Comparison of ENCODE assay signal across 9 mouse cellular contexts in the genomic region with DNA sequence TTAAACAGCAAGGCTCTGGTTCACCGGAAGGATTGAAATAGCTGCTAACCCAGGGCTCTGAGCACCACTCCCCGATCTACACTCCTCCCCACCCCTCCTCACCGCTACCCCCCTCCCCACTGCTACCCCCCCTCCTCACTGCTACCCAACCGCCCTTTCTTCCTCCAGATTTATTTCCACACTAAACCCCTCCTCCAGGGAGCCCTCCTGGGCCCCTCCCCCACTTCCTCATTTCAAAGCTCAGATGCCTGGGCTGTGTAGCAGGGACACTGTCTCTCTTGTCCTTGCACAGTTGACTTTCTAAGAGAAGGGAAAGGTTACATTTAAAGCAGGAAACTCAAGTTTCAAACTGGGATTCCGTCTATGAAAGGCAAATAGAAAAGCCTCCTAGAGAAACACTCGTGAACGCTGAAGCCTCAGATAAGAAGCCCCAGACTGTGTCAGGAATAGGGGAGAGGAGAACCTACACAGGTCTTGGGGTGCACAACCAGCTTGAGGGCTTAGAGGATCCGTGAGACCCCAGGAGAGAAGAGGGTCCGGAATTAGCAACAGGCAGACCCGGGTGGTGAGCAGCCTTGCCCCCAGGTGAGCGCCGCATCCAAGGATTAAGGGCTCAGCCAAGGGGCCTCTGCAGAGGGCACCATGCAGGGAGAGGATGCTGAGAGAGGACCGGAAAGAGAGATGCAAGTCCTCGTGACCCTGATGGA. TPM values are rescaled to one million over a fixed set of nuclear protein-coding genes. Genes with fewer than 3 reads are reported as not detected.
DNase-seq lines count a peak whose midpoint lies in the region; ATAC-seq and TF ChIP-seq lines count a peak whose summit lies in the region.
"Had no signal": no experiment of that assay in that cellular context is flagged by ENCODE, and none has a peak within 500 bp of the region (broad histone marks: within the 10 kb centered on the region; RNA-seq: fewer than 3 reads in every experiment).

No protein-coding gene starts in this region.

- H3K27ac ChIP-seq in intestine, embryonic 14.5 days (ENCODE audit: low read depth): no peak overlapping the region
- no peak overlapping the region for H3K27ac ChIP-seq in intestine, postnatal 0 days (ENCODE audit: low read depth, low read length)
- H3K27ac ChIP-seq in limb, embryonic 13.5 days: 0 out of 2 replicates have a peak overlapping the region, but pooled peaks have one; percentile 10
- H3K27ac ChIP-seq in neural tube, embryonic 15.5 days (replicated peaks): no peak overlapping the region

- H3K9ac ChIP-seq in intestine, embryonic 14.5 days (ENCODE audit: low read length): no peak overlapping the region
- no peak overlapping the region for H3K9ac ChIP-seq in intestine, postnatal 0 days (ENCODE audit: low read depth, low read length)
- peak overlapping the region; percentile 39; the same call in 1 of the 2 replicates for H3K9ac ChIP-seq in limb, embryonic 13.5 days
- no peak overlapping the region for H3K9ac ChIP-seq in neural tube, embryonic 15.5 days (replicated peaks)

- no peaks in the 10 kb centered on the region for H3K36me3 ChIP-seq in intestine, embryonic 14.5 days (ENCODE audit: control insufficient read depth, insufficient read depth, low read length)
- no peaks in the 10 kb centered on the region for H3K36me3 ChIP-seq in intestine, postnatal 0 days (ENCODE audit: control insufficient read depth, insufficient read depth)
- no peaks in the 10 kb centered on the region for H3K36me3 ChIP-seq in limb, embryonic 13.5 days
- no peaks in the 10 kb centered on the region for H3K36me3 ChIP-seq in neural tube, embryonic 15.5 days

- H3K4me2 ChIP-seq in intestine, embryonic 14.5 days (ENCODE audit: low read length): peak overlapping the region; percentile 22; the same call in 1 of the 2 replicates
- H3K4me2 ChIP-seq in intestine, postnatal 0 days (replicated peaks; ENCODE audit: low read depth): no peak overlapping the region; the same call in 1 of the 2 replicates
- peak overlapping the region; percentile 52 for H3K4me2 ChIP-seq in limb, embryonic 13.5 days (replicated peaks)
- peak overlapping the region; percentile 22; the same call in 1 of the 2 replicates for H3K4me2 ChIP-seq in neural tube, embryonic 15.5 days

- TF ChIP-seq CTCF in intestine, postnatal 0 days (IDR thresholded peaks at IDR 0.05; ENCODE audit: low read depth): no peak

- no peak overlapping the region for H3K4me3 ChIP-seq in intestine, embryonic 14.5 days (ENCODE audit: low read depth, low read length)
- H3K4me3 ChIP-seq in intestine, postnatal 0 days (ENCODE audit: low read depth, low read length): no peak overlapping the region
- H3K4me3 ChIP-seq in limb, embryonic 13.5 days: peak overlapping the region; percentile 16
- H3K4me3 ChIP-seq in neural tube, embryonic 15.5 days (replicated peaks): no peak overlapping the region

- DNase-seq in intestine, embryonic 14.5 days (ENCODE audit: low spot score): no peak
- peak; percentile 70 for DNase-seq in ZHBTc4 (ENCODE audit: low read depth, low spot score)
- DNase-seq in left cerebral cortex, adult 11 months (ENCODE audit: low spot score): no peak
- DNase-seq in adrenal gland, adult (ENCODE audit: inconsistent age in 2 of 2, low spot score in 1 of 2): no peak
- no peak for DNase-seq in layer of hippocampus, adult 8-10 months (ENCODE audit: low spot score in 2 of 2)
- DNase-seq: heart, postnatal 36 days had no signal

- H3K4me1 ChIP-seq in intestine, embryonic 14.5 days (replicated peaks; ENCODE audit: control insufficient read depth, insufficient read depth, low read length): peaks cover 12% of the 10 kb centered on the region
- H3K4me1 ChIP-seq in intestine, postnatal 0 days (replicated peaks; ENCODE audit: control insufficient read depth, insufficient read depth, low read length): peaks cover 4% of the 10 kb centered on the region; the same call in 1 of the 2 replicates
- peaks cover 22% of the 10 kb centered on the region for H3K4me1 ChIP-seq in limb, embryonic 13.5 days
- peaks cover 11% of the 10 kb centered on the region for H3K4me1 ChIP-seq in neural tube, embryonic 15.5 days

- no peaks in the 10 kb centered on the region for H3K27me3 ChIP-seq in intestine, embryonic 14.5 days (replicated peaks; ENCODE audit: control insufficient read depth, insufficient read depth, low read length)
- 0 out of 2 replicates have a peak, but pooled peaks cover 2% of the 10 kb centered on the region for H3K27me3 ChIP-seq in intestine, postnatal 0 days (replicated peaks; ENCODE audit: control insufficient read depth, insufficient read depth, low read length)
- 0 out of 2 replicates have a peak, but pooled peaks cover 6% of the 10 kb centered on the region for H3K27me3 ChIP-seq in limb, embryonic 13.5 days
- peaks cover 5% of the 10 kb centered on the region; the same call in 1 of the 2 replicates for H3K27me3 ChIP-seq in neural tube, embryonic 15.5 days (replicated peaks)

- 4% methylated on average over 14 of the region's 14 CpGs for WGBS in intestine, embryonic 14.5 days
- 8% methylated on average over 14 of the region's 14 CpGs for WGBS in intestine, postnatal 0 days
- 5% methylated on average over 14 of the region's 14 CpGs for WGBS in limb, embryonic 13.5 days
- 4% methylated on average over 14 of the region's 14 CpGs for WGBS in neural tube, embryonic 15.5 days

- ATAC-seq in intestine, embryonic 14.5 days (replicated peaks; ENCODE audit: low FRiP score, low TSS enrichment, low read depth): no peak; the same call in 1 of the 2 replicates
- no peak for ATAC-seq in intestine, postnatal 0 days
- 0 out of 2 replicates have a peak, but pooled peaks have one; percentile 45 for ATAC-seq in limb, embryonic 13.5 days (ENCODE audit: low FRiP score, low read depth)
- ATAC-seq in neural tube, embryonic 15.5 days (ENCODE audit: low FRiP score): no peak

- H3K9me3 ChIP-seq in intestine, embryonic 14.5 days (ENCODE audit: control insufficient read depth, low read length): 0 out of 2 replicates have a peak, but pooled peaks cover 6% of the 10 kb centered on the region
- H3K9me3 ChIP-seq in intestine, postnatal 0 days (ENCODE audit: control insufficient read depth): no peaks in the 10 kb centered on the region
- H3K9me3 ChIP-seq in limb, embryonic 13.5 days: peaks cover 9% of the 10 kb centered on the region
- H3K9me3 ChIP-seq in neural tube, embryonic 15.5 days (replicated peaks): no peaks in the 10 kb centered on the region

RNA-seq across cellular contexts. Expression of gene Padi1, which starts 23.1 kb away (rescaled TPM):
- polyA plus RNA-seq in intestine, embryonic 14.5 days (2014; fragmentation: Nextera tagmentation; extraction: Ambion mirVana): 0.16 TPM in 1 of 2 replicates, not detected in the other
- 0.37 and 0.47 TPM in 2 replicates for polyA plus RNA-seq in intestine, postnatal 0 days (2015; fragmentation: Nextera tagmentation; extraction: Ambion mirVana)
- 0.20 and 0.25 TPM in 2 replicates for polyA plus RNA-seq in limb, embryonic 13.5 days (2015; fragmentation: Nextera tagmentation; extraction: Ambion mirVana)
- polyA plus RNA-seq in neural tube, embryonic 15.5 days (2015; fragmentation: Nextera tagmentation; extraction: Ambion mirVana): 0.08 and 0.24 TPM in 2 replicates
- under 1 TPM in 2 of 4 experiments, not detected in 2; 0.08 to 0.16 TPM for total RNA-seq in layer of hippocampus, adult 8-10 months (2022)
- total RNA-seq: heart, postnatal 36 days had no signal

RNA-seq across cellular contexts. Expression of gene Padi2, which starts 37.5 kb away (rescaled TPM):
- polyA plus RNA-seq in intestine, embryonic 14.5 days (2014; fragmentation: Nextera tagmentation; extraction: Ambion mirVana): 1.9 and 2.5 TPM in 2 replicates
- polyA plus RNA-seq in intestine, postnatal 0 days (2015; fragmentation: Nextera tagmentation; extraction: Ambion mirVana): 1.1 and 1.2 TPM in 2 replicates
- 1.2 and 1.3 TPM in 2 replicates for polyA plus RNA-seq in limb, embryonic 13.5 days (2015; fragmentation: Nextera tagmentation; extraction: Ambion mirVana)
- 1.0 and 2.9 TPM in 2 replicates for polyA plus RNA-seq in neural tube, embryonic 15.5 days (2015; fragmentation: Nextera tagmentation; extraction: Ambion mirVana)
- 10 to 100 TPM; 25.4 to 44.6 (median 32.6) TPM for total RNA-seq in layer of hippocampus, adult 8-10 months (2022)

RNA-seq across cellular contexts. Expression of gene Padi3, which starts 58.2 kb away (rescaled TPM):
- polyA plus RNA-seq in intestine, embryonic 14.5 days (2014; fragmentation: Nextera tagmentation; extraction: Ambion mirVana): 0.09 TPM in 1 of 2 replicates, not detected in the other
- polyA plus RNA-seq in intestine, postnatal 0 days (2015; fragmentation: Nextera tagmentation; extraction: Ambion mirVana): 0.83 and 0.85 TPM in 2 replicates
- polyA plus RNA-seq in limb, embryonic 13.5 days (2015; fragmentation: Nextera tagmentation; extraction: Ambion mirVana): 0.26 and 0.28 TPM in 2 replicates
- polyA plus RNA-seq in neural tube, embryonic 15.5 days (2015; fragmentation: Nextera tagmentation; extraction: Ambion mirVana): 0.22 TPM in 1 of 2 replicates, not detected in the other
- total RNA-seq in layer of hippocampus, adult 8-10 months (2022): not detected
